Mouse (Mus musculus) midbrain, embryonic 10.5 days (tissue): ENCODE data around the gene Hist2h3c2. TPM values are rescaled to one million over a fixed set of nuclear protein-coding genes. Genes with fewer than 3 reads are reported as not detected.
A peak's percentile ranks its signal among the peaks of the same experiment; 100 is the strongest.
"Not testable (repeated sequence)": the region's sequence is repeated elsewhere in the genome, so short reads cannot be mapped to it uniquely, and the experiment has no call there.

ENCODE experiments used
- DNase-seq: peaks from one replicate; pipeline ENCODE4 v3.0.0-alpha.2; 2017; ENCODE audit warnings: low spot score
- H3K27ac ChIP-seq: fragments of 300-500 bp; sonication (generic); replicated peaks from 2 replicates; pipeline ENCODE4 v1.5.1; 2016; ENCODE audit warnings: mild to moderate bottlenecking
- H3K27me3 ChIP-seq: fragments of 300-500 bp; sonication (generic); 2 replicates; pipeline ENCODE4 v1.6.1; 2016; ENCODE audit warnings: low read depth, mild to moderate bottlenecking; ENCODE audit not compliant: poor library complexity, severe bottlenecking
- H3K36me3 ChIP-seq: fragments of 300-500 bp; sonication (generic); 2 replicates; pipeline ENCODE4 v1.6.1; 2016; ENCODE audit warnings: mild to moderate bottlenecking, moderate library complexity
- H3K4me1 ChIP-seq: fragments of 300-500 bp; sonication (generic); 2 replicates; pipeline ENCODE4 v1.6.1; 2016
- H3K4me3 ChIP-seq: fragments of 300-500 bp; sonication (generic); 2 replicates; pipeline ENCODE4 v1.5.1; 2016; ENCODE audit warnings: mild to moderate bottlenecking, moderate library complexity
- H3K9me3 ChIP-seq: fragments of 300-500 bp; sonication (generic); replicated peaks from 2 replicates; pipeline ENCODE4 v1.6.1; 2016; ENCODE audit warnings: mild to moderate bottlenecking
- WGBS: fragments of 180-500 bp; shearing (Covaris S2); methylation state at CpG from one replicate; pipeline ENCODE4 v1.1.7; 2016; 5-methylcytosine and 5-hydroxymethylcytosine counted together
- polyA plus RNA-seq: library from polyadenylated mRNA; unstranded; fragments of >200 nt; fragmentation: Nextera tagmentation; extraction: Ambion mirVana; gene quantifications from 2 replicates; pipeline ENCODE4 v1.2.1, GENCODE M21; 2016

The Hist2h3c2 gene
- polyA plus RNA-seq = 8.1 TPM in 2 replicates

DNA sequence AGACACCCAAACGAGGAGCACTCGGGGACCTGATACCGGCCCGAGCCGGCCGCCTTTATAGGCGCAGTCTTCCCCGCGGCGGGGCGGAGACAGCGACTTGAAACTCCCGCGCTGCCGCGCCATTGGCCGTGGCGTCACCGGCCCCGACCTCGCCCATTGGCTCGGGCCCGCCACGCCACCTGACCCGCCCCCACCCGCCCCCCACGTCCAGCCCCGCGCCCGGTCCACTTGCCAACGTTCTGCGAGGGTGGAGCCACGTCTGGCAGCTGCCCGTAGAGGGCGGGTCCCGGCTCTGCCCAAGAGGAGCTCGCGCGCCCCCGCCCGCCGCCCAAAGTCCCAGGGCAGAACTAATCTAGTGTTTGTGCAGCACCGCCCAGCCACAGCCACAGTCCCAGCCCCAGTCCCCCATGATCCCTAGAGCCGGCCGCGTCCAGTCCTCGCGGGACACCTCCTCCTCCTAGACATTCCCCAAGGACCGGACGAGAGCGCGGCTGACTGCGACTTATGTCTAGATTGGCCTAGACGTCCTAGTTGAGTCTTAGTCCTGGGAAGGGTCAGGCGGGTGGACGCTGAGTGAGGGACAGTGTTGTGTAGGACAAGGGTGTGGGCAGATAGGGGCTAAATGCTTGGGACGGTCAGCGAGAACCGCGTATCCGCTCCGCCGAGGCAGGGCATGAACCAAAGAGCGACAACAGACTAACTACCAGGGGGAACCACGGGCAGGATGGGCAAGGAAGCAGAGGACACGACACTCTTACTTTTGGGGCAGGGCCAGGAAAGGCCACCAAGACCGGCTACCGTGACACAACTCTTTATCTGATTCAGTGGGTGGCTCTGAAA, at the start of gene Hist2h3c2:
Hist2h3c2 (minus strand) TSS at position 174 of the 840 bp plus-strand sequence.
- DNase-seq = not testable (repeated sequence)

DNA sequence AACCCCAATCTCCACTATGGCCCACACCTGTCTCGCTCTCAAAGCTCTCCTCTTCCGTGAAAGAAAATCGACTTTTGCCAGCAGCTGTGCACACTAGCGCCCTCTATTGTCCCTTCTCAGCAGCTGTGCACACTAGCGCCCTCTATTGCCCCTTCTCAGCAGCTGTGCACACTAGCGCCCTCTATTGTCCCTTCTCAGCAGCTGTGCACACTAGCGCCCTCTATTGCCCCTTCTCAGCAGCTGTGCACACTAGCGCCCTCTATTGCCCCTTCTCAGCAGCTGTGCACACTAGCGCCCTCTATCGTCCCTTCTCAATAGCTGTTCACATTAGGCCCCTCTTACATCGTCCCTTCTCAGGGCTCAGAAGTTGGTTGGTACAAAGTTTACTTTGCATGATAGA, 48.4 kb upstream of the Hist2h3c2 start:
- not testable (repeated sequence) for H3K27ac ChIP-seq, H3K36me3 ChIP-seq, DNase-seq, H3K9me3 ChIP-seq, H3K4me3 ChIP-seq
- Histone ChIP-seq H3K4me1 (peaks cover 19% of the 10 kb centered on the region), H3K27me3 (peaks cover 39% of the 10 kb centered on the region)
- WGBS = 85% methylated on average over 11 of the region's 11 CpGs

More for the DNA sequence above, at the start of gene Hist2h3c2:
- Histone ChIP-seq H3K4me3 (peak within 1 kb of the TSS; percentile 65), H3K27ac (peak within 1 kb of the TSS; percentile 93), H3K4me1 (peaks cover 30% of the 10 kb centered on the region)
- WGBS = under 1% methylated on average over 17 of the region's 68 CpGs
- H3K36me3 ChIP-seq, H3K9me3 ChIP-seq, H3K27me3 ChIP-seq: not testable (repeated sequence)

GRCm38 (mm10) chr3:96284457-96284856, 45.5 kb upstream of the Hist2h3c2 start:
- peaks cover 62% of the 10 kb centered on the region for H3K27me3 ChIP-seq
- H3K4me1 ChIP-seq = peaks cover 19% of the 10 kb centered on the region
- peak overlapping the region; percentile 29; the same call in 1 of the 2 replicates for H3K4me3 ChIP-seq
- H3K27ac ChIP-seq = no peak overlapping the region
- 26% methylated on average over 4 of the region's 4 CpGs for WGBS
- 0 out of 2 replicates have a peak, but pooled peaks cover 4% of the 10 kb centered on the region for H3K9me3 ChIP-seq
- peak; percentile 21 for DNase-seq
- no peaks in the 10 kb centered on the region for H3K36me3 ChIP-seq

DNA sequence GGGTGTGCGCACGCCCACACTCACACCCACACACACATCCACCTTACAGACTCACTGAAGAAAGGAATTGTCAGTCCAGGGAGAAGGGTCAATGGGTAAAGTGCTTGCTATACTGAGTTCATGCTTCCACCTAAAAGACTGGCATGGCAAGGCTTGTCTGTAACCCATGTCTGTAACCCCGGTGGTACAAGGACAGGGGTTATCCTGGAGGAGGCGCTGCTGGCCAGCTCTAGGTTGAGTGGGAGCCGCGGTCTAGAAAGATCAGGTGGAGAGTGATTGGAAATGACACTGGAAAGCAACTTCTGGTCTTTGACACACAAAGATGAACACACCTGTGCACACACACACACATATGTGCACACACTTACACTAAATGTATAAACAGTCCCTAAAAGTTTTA, 41.7 kb upstream of the Hist2h3c2 start:
- no peaks in the 10 kb centered on the region for H3K36me3 ChIP-seq
- H3K27ac ChIP-seq = no peak overlapping the region
- H3K9me3 ChIP-seq = no peaks in the 10 kb centered on the region
- peaks cover 28% of the 10 kb centered on the region for H3K4me1 ChIP-seq
- WGBS = 56% methylated on average over 6 of the region's 6 CpGs
- H3K27me3 ChIP-seq = peaks cover 65% of the 10 kb centered on the region
- DNase-seq = no peak
- H3K4me3 ChIP-seq = no peak overlapping the region

GRCm38 (mm10) chr3:96277800-96278624, 39.1 kb upstream of the Hist2h3c2 start:
- Histone ChIP-seq H3K9me3 (no peaks in the 10 kb centered on the region), H3K27me3 (peaks cover 38% of the 10 kb centered on the region), H3K36me3 (no peaks in the 10 kb centered on the region), H3K4me1 (peaks cover 16% of the 10 kb centered on the region), H3K27ac (peak overlapping the region; percentile 90), H3K4me3 (peak overlapping the region; percentile 60)
- DNase-seq = peak; percentile 95
- WGBS = under 1% methylated on average over 49 of the region's 49 CpGs

DNA sequence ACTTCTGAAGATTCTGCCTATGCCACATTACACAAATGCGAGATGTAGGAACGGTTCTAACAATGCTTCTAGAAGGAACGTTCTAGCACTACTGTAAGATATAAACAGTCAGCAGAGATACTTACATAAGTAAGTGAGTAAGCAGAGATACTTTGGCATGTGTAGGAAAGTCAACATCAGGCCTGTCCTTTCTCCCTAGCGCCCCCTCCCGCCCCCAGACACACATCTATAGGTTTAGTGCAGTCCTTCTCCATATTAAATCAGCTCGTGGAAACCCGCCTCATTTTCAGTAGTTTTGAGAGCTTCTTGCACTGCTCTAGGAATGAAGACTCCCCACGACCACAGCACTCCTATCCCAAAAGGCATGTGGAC, 38.5 kb upstream of the Hist2h3c2 start:
- Histone ChIP-seq H3K9me3 (no peaks in the 10 kb centered on the region), H3K27me3 (peaks cover 32% of the 10 kb centered on the region), H3K36me3 (no peaks in the 10 kb centered on the region), H3K27ac (peak overlapping the region; percentile 90), H3K4me3 (peak overlapping the region; percentile 60), H3K4me1 (peaks cover 16% of the 10 kb centered on the region)
- DNase-seq = no peak
- 13% methylated on average over 8 of the region's 8 CpGs for WGBS

DNA sequence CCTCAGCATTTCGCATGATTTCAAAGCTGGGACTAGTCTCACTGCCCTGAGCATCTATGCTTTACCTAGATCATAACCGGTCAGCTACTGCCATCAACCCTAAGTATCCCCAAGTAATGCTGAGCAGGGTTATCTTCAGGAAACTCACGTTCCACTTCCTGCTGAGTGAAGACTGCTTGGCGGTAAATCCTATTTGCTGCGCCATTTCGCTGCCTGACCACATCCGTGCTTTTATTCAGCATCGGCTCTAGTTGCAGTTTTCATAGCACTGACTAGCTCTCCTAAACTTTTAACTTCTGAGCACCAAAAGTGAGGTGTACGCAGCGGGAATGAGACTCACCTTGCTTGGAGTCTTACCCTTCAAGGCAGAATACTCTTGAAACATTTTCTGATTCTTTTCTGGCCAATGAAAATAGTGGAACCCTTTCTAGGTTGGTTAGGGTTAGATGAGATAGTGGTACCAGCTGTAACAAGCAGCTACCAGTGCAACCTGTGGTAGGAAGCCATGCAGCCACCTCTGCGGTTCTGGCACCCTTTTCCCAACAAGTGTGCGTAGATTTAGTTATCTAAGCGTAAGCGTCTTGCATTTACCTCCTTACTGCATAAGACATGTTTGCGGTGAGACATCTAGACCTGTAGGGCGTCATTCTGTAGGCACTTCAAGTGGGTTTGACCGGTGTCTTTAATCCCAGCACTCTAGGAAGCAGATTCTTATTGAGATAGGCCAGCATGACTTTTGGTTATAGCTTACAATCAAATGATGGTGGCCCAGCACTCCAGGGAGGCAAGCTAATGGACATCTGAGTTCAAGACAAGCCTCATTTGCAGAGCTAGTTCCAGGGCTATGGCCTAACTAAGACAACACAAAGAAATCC, 34.9 kb upstream of the Hist2h3c2 start:
- H3K4me3 ChIP-seq = no peak overlapping the region
- peaks cover 16% of the 10 kb centered on the region for H3K4me1 ChIP-seq
- peaks cover 9% of the 10 kb centered on the region; the same call in 1 of the 2 replicates for H3K27me3 ChIP-seq
- no peak for DNase-seq
- H3K9me3 ChIP-seq = no peaks in the 10 kb centered on the region
- WGBS = 90% methylated on average over 17 of the region's 17 CpGs
- no peak overlapping the region for H3K27ac ChIP-seq
- no peaks in the 10 kb centered on the region for H3K36me3 ChIP-seq

DNA sequence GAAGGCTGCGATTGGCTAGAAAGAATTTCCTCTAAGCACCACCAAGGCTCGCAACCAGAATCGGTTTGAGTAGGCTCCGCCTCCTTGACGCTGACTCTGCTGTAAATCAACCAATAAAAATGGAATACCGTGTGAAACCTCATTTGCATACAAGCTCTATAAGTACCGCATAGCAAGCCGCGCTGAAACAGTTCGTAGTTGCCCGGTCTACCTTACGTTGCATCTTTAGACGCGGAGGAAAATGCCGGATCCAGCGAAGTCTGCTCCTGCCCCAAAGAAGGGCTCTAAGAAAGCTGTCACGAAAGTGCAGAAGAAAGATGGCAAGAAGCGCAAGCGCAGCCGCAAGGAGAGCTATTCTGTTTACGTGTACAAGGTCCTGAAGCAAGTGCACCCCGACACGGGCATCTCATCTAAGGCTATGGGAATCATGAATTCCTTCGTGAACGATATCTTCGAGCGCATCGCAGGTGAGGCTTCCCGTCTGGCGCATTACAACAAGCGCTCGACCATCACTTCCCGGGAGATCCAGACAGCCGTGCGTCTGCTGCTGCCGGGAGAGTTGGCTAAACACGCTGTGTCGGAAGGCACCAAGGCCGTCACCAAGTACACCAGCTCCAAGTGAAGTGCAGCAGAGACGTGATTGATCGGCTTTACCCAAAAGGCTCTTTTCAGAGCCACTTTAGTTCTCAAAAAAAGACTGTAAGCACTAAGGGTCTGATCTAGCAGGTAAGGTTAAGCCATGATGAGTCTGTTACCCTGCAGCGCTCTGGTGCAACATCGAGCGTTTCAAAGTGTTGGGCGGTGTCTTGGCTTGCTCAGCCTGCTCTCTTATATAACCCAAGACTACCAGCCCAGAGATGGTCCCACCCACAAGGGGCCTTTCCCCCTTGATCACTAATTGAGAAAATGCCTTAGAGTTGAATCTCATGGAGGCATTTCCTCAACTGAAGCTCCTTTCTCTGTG, 30.9 kb upstream of the Hist2h3c2 start, which contains the start of gene Hist2h2bb:
Hist2h2bb (plus strand) TSS at position 242 of the 964 bp plus-strand sequence.
- DNase-seq = peak; percentile 92
- WGBS = under 1% methylated on average over 45 of the region's 45 CpGs
- H3K27me3 ChIP-seq = no peaks in the 10 kb centered on the region
- no peaks in the 10 kb centered on the region for H3K9me3 ChIP-seq
- peaks cover 17% of the 10 kb centered on the region for H3K4me1 ChIP-seq
- peak within 1 kb of the TSS; percentile 68 for H3K4me3 ChIP-seq
- no peaks in the 10 kb centered on the region for H3K36me3 ChIP-seq
- peak within 1 kb of the TSS; percentile 96 for H3K27ac ChIP-seq

DNA sequence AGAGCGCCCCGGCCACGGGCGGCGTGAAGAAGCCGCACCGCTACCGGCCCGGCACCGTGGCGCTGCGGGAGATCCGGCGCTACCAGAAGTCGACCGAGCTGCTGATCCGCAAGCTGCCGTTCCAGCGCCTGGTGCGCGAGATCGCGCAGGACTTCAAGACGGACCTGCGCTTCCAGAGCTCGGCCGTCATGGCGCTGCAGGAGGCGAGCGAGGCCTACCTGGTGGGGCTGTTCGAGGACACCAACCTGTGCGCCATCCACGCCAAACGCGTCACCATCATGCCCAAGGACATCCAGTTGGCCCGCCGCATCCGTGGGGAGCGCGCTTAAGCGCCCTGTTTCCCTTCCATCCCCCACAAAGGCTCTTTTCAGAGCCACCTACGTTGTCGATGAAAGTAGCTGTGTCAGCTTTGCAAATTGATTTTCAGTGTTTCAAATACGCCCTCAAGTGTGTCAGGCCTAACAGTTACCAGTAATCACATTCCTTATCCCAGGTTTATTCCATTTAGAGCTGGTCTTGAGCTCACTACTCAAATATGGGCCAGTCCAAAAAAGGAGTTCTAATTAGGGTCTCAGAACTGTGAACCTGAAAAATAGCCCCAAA, 29.9 kb upstream of the Hist2h3c2 start:
- H3K27me3 ChIP-seq, H3K9me3 ChIP-seq, H3K36me3 ChIP-seq: not testable (repeated sequence)
- Histone ChIP-seq H3K4me3 (peak overlapping the region; percentile 68), H3K4me1 (peaks cover 26% of the 10 kb centered on the region), H3K27ac (peak overlapping the region; percentile 96)
- DNase-seq = peak; percentile 48
- WGBS = under 1% methylated on average over 16 of the region's 44 CpGs

GRCm38 (mm10) chr3:96268051-96268775, 29.3 kb upstream of the Hist2h3c2 start, which contains the start of gene Hist2h3b:
Gene Hist2h3b (plus strand): TSS chr3:96268654.
- peak within 1 kb of the TSS; percentile 96 for H3K27ac ChIP-seq
- 26% methylated on average over 30 of the region's 30 CpGs for WGBS
- peak; percentile 81 for DNase-seq
- H3K4me3 ChIP-seq = peak within 1 kb of the TSS; percentile 68
- no peaks in the 10 kb centered on the region for H3K36me3 ChIP-seq
- no peaks in the 10 kb centered on the region for H3K27me3 ChIP-seq
- H3K9me3 ChIP-seq = no peaks in the 10 kb centered on the region
- peaks cover 30% of the 10 kb centered on the region for H3K4me1 ChIP-seq
